Mouse (Mus musculus) intestine, postnatal 0 days (tissue): ENCODE measurements around the gene Cysltr2. TPM values are rescaled to one million over a fixed set of nuclear protein-coding genes. Genes with fewer than 3 reads are reported as not detected.

ENCODE experiments used
- ATAC-seq: fragments of 200-750 bp; cut with Nextera tagmentation; 2 replicates; pipeline ENCODE4 v1.8.0; 2017; ENCODE audit warnings: mild to moderate bottlenecking, moderate TSS enrichment, moderate library complexity
- H3K27ac ChIP-seq: fragments of 300-500 bp; sonication (generic); 2 replicates; pipeline ENCODE4 v1.5.1; 2014; ENCODE audit warnings: mild to moderate bottlenecking, low read depth, low read length, moderate library complexity
- H3K27me3 ChIP-seq: fragments of 300-500 bp; sonication (generic); replicated peaks from 2 replicates; pipeline ENCODE4 v1.6.1; 2014; ENCODE audit warnings: low read length, mixed read lengths; ENCODE audit not compliant: control insufficient read depth, insufficient read depth
- H3K36me3 ChIP-seq: fragments of 300-500 bp; sonication (generic); 2 replicates; pipeline ENCODE4 v1.6.1; 2014; ENCODE audit warnings: mild to moderate bottlenecking, moderate library complexity; ENCODE audit not compliant: control insufficient read depth, insufficient read depth
- H3K4me1 ChIP-seq: fragments of 300-500 bp; sonication (generic); replicated peaks from 2 replicates; pipeline ENCODE4 v1.6.1; 2014; ENCODE audit warnings: antibody characterized with exemption, low read length, mixed read lengths; ENCODE audit not compliant: control insufficient read depth, insufficient read depth
- H3K4me2 ChIP-seq: fragments of 300-500 bp; sonication (generic); replicated peaks from 2 replicates; pipeline ENCODE4 v1.6.1; 2014; ENCODE audit warnings: low read depth, mild to moderate bottlenecking, moderate library complexity
- H3K4me3 ChIP-seq: fragments of 300-500 bp; sonication (generic); 2 replicates; pipeline ENCODE4 v1.5.1; 2014; ENCODE audit warnings: low read depth, low read length
- H3K9ac ChIP-seq: fragments of 300-500 bp; sonication (generic); 2 replicates; pipeline ENCODE4 v1.6.1; 2014; ENCODE audit warnings: mild to moderate bottlenecking, low read depth, low read length
- H3K9me3 ChIP-seq: fragments of 300-500 bp; sonication (generic); 2 replicates; pipeline ENCODE4 v1.6.1; 2016; ENCODE audit warnings: mixed run types; ENCODE audit not compliant: control insufficient read depth
- CTCF ChIP-seq: sonication (generic); IDR thresholded peaks from 2 replicates; pipeline ENCODE4 v1.5.1; 2016; ENCODE audit warnings: low read depth, mild to moderate bottlenecking, control low read depth, antibody characterized with exemption, moderate library complexity
- WGBS: fragments of 180-500 bp; shearing (Covaris S2); extraction: QIAGEN DNeasy Blood & Tissue Kit; methylation state at CpG from one replicate; pipeline ENCODE4 v1.1.7; 2014; 5-methylcytosine and 5-hydroxymethylcytosine counted together
- polyA plus RNA-seq: library from polyadenylated mRNA; unstranded; fragments of >200 nt; fragmentation: Nextera tagmentation; extraction: Ambion mirVana; gene quantifications from 2 replicates; pipeline ENCODE4 v1.2.1, GENCODE M21; 2015

The Cysltr2 gene
- polyA plus RNA-seq, 1 experiment from 2014 or later, result 0.30 TPM

- Histone ChIP-seq H3K4me3 (no peak overlapping the region), H3K4me2 (no peak overlapping the region), H3K27ac (no peak overlapping the region), H3K36me3 (no peaks in the 10 kb centered on the region), H3K9ac (no peak overlapping the region), H3K27me3 (no peaks in the 10 kb centered on the region), H3K4me1 (no peaks in the 10 kb centered on the region), H3K9me3 (no peaks in the 10 kb centered on the region)
- TF ChIP-seq CTCF, result no peak
- 57% methylated on average over 3 of the region's 3 CpGs for WGBS
- no peak for ATAC-seq
These were observed 37.5 kb upstream of the Cysltr2 start for GRCm38 (mm10) chr14:73086425-73086824.

- H3K4me2 ChIP-seq, result no peak overlapping the region
- no peaks in the 10 kb centered on the region for H3K9me3 ChIP-seq
- no peak overlapping the region for H3K9ac ChIP-seq
- H3K4me1 ChIP-seq, result no peaks in the 10 kb centered on the region
- no peaks in the 10 kb centered on the region for H3K27me3 ChIP-seq
- ATAC-seq, result no peak
- no peak overlapping the region for H3K4me3 ChIP-seq
- no peak overlapping the region for H3K27ac ChIP-seq
- H3K36me3 ChIP-seq, result no peaks in the 10 kb centered on the region
- WGBS, result 77% methylated on average over 2 of the region's 2 CpGs
- TF ChIP-seq CTCF, result no peak
These were observed 34.6 kb upstream of the Cysltr2 start for GRCm38 (mm10) chr14:73083563-73083962.

GRCm38 (mm10) chr14:73064460-73064859 lies 15.5 kb upstream of the Cysltr2 start:
- Histone ChIP-seq H3K27ac (no peak overlapping the region), H3K9ac (no peak overlapping the region), H3K36me3 (no peaks in the 10 kb centered on the region), H3K4me3 (no peak overlapping the region), H3K27me3 (no peaks in the 10 kb centered on the region), H3K9me3 (no peaks in the 10 kb centered on the region), H3K4me1 (no peaks in the 10 kb centered on the region), H3K4me2 (no peak overlapping the region)
- ATAC-seq, result no peak
- 79% methylated on average over 7 of the region's 7 CpGs for WGBS
- no peak for TF ChIP-seq CTCF

GRCm38 (mm10) chr14:73058755-73059154 lies 9.8 kb upstream of the Cysltr2 start:
- no peak overlapping the region for H3K27ac ChIP-seq

GRCm38 (mm10) chr14:73057764-73058163 lies 8.8 kb upstream of the Cysltr2 start:
- Histone ChIP-seq H3K9me3 (no peaks in the 10 kb centered on the region), H3K27me3 (no peaks in the 10 kb centered on the region), H3K36me3 (no peaks in the 10 kb centered on the region), H3K4me1 (no peaks in the 10 kb centered on the region), H3K27ac (no peak overlapping the region), H3K9ac (no peak overlapping the region), H3K4me3 (no peak overlapping the region), H3K4me2 (no peak overlapping the region)
- no peak for TF ChIP-seq CTCF
- ATAC-seq, result no peak
- WGBS, result 50% methylated on average over 10 of the region's 10 CpGs

More at GRCm38 (mm10) chr14:73058755-73059154, 9.8 kb upstream of the Cysltr2 start:
- Histone ChIP-seq H3K9ac (no peak overlapping the region), H3K4me3 (no peak overlapping the region), H3K27me3 (no peaks in the 10 kb centered on the region), H3K9me3 (no peaks in the 10 kb centered on the region), H3K36me3 (no peaks in the 10 kb centered on the region), H3K4me2 (no peak overlapping the region), H3K4me1 (no peaks in the 10 kb centered on the region)
- no peak for TF ChIP-seq CTCF
- no peak for ATAC-seq
- 80% methylated on average over 2 of the region's 2 CpGs for WGBS

GRCm38 (mm10) chr14:73056813-73057212 lies 7.9 kb upstream of the Cysltr2 start:
- Histone ChIP-seq H3K9me3 (no peaks in the 10 kb centered on the region), H3K4me2 (no peak overlapping the region), H3K27ac (no peak overlapping the region), H3K27me3 (no peaks in the 10 kb centered on the region), H3K4me1 (no peaks in the 10 kb centered on the region), H3K9ac (no peak overlapping the region), H3K36me3 (no peaks in the 10 kb centered on the region), H3K4me3 (no peak overlapping the region)
- WGBS, result 94% methylated on average over 6 of the region's 6 CpGs
- no peak for ATAC-seq
- no peak for TF ChIP-seq CTCF

- Histone ChIP-seq H3K4me2 (no peak overlapping the region), H3K36me3 (no peaks in the 10 kb centered on the region), H3K4me1 (no peaks in the 10 kb centered on the region), H3K9me3 (no peaks in the 10 kb centered on the region), H3K27ac (no peak overlapping the region), H3K27me3 (no peaks in the 10 kb centered on the region), H3K9ac (no peak overlapping the region), H3K4me3 (no peak overlapping the region)
- ATAC-seq, result no peak
- TF ChIP-seq CTCF, result no peak
- WGBS, result 62% methylated on average over 9 of the region's 9 CpGs
These were observed 3.5 kb downstream of the Cysltr2 start for GRCm38 (mm10) chr14:73045199-73045928.
